Mouse (Mus musculus): ENCODE results near the gene Mier3. TPM values are rescaled to one million over a fixed set of nuclear protein-coding genes. Genes with fewer than 3 reads are reported as not detected.

Mier3 gene
- 7.6 and 8.4 TPM in 2 replicates for polyA plus RNA-seq (2015; fragmentation: Nextera tagmentation; extraction: Ambion mirVana)

GRCm38 (mm10) chr13:111680679-111681078 is at the start of gene Mier3:
Gene Mier3, plus strand, starts transcription at chr13:111680979.

Other genes with a start within 250 kb of the Mier3 start
- 47.6 TPM in 2 replicates for gene Gpbp1, start 190.9 kb upstream of the Mier3 start, polyA plus RNA-seq (2015; fragmentation: Nextera tagmentation; extraction: Ambion mirVana)
- not detected in 2 replicates for gene Gm49496, start 131.0 kb upstream of the Mier3 start, polyA plus RNA-seq (2015; fragmentation: Nextera tagmentation; extraction: Ambion mirVana)
- gene Gm10198, start 88.2 kb upstream of the Mier3 start, polyA plus RNA-seq (2015; fragmentation: Nextera tagmentation; extraction: Ambion mirVana) = not detected in 2 replicates
- gene Map3k1, start 128.0 kb downstream of the Mier3 start, polyA plus RNA-seq (2015; fragmentation: Nextera tagmentation; extraction: Ambion mirVana) = 6.9 and 7.5 TPM in 2 replicates